Mouse (Mus musculus): ENCODE measurements around the gene Fxn.
A peak's percentile ranks its signal among the peaks of the same experiment; 100 is the strongest.

DNA sequence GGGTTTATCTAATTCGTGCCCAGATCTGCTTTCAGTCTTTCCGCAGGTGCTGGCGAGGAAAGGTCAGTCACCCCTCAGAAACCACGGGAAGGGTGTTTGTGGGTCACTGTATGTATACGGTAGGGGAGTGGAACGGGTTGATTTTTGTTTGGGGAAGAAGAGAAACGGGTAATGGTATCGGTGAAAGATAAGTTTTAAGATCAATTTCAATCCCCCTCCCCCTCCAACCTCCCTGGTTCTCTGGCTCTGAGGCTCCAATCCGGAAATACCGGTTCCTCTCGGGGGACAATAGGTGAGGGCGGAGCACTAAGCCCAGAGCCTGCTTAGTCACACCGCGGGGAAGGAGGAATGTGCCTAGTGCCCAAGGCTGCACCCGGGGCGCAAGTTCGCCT is 55.1 kb downstream of the Fxn start:
- TF ChIP-seq CTCF (IDR thresholded peaks at IDR 0.05; ENCODE audit: low read depth), result no peak
- 0 out of 2 replicates have a peak, but pooled peaks have one; percentile 5 for TF ChIP-seq EP300 (IDR thresholded peaks at IDR 0.05; ENCODE audit: low read depth)

Measured in liver, postnatal 0 days (tissue).